ENCODE assay signal across 20 mouse cellular contexts in genomic region chr1:129106961-129107557, GRCm38 (mm10).
"Had no signal": no experiment of that assay in that cellular context is flagged by ENCODE, and none has a peak within 500 bp of the region (broad histone marks: within the 10 kb centered on the region; RNA-seq: fewer than 3 reads in every experiment).

No protein-coding gene starts in this region.

- H3K27me3 ChIP-seq: limb, embryonic 12.5 days; limb, embryonic 15.5 days; midbrain, embryonic 12.5 days; midbrain, embryonic 15.5 days; neural tube, embryonic 12.5 days; neural tube, embryonic 15.5 days had no signal

- H3K4me3 ChIP-seq: limb, embryonic 12.5 days; limb, embryonic 15.5 days; midbrain, embryonic 12.5 days; midbrain, embryonic 15.5 days; neural tube, embryonic 12.5 days; neural tube, embryonic 15.5 days had no signal

- H3K27ac ChIP-seq: limb, embryonic 12.5 days; limb, embryonic 15.5 days; liver, embryonic 14.5 days; macrophage; midbrain, embryonic 12.5 days; midbrain, embryonic 15.5 days; neural tube, embryonic 12.5 days; neural tube, embryonic 15.5 days; stomach, postnatal 0 days had no signal

- DNase-seq: kidney, postnatal 14 days; kidney, postnatal 4 days; left cerebral cortex, postnatal 4 days; liver, postnatal 0 days; lung, embryonic 14.5 days; right cerebral cortex, adult 18-20 months; right cerebral cortex, postnatal 14 days; right cerebral cortex, postnatal 4 days; thymus, adult 2 months; thymus, postnatal 14 days; thymus, postnatal 4 days had no signal

- H3K9me3 ChIP-seq: limb, embryonic 12.5 days; limb, embryonic 15.5 days; midbrain, embryonic 12.5 days; midbrain, embryonic 15.5 days; neural tube, embryonic 12.5 days; neural tube, embryonic 15.5 days had no signal

- H3K9ac ChIP-seq: limb, embryonic 12.5 days; limb, embryonic 15.5 days; liver, embryonic 14.5 days; liver, postnatal 0 days; lung, embryonic 14.5 days; midbrain, embryonic 12.5 days; midbrain, embryonic 15.5 days; neural tube, embryonic 12.5 days; neural tube, embryonic 15.5 days had no signal

- H3K36me3 ChIP-seq: limb, embryonic 12.5 days; limb, embryonic 15.5 days; midbrain, embryonic 12.5 days; midbrain, embryonic 15.5 days; neural tube, embryonic 12.5 days; neural tube, embryonic 15.5 days had no signal

- H3K4me1 ChIP-seq: limb, embryonic 12.5 days; limb, embryonic 15.5 days; midbrain, embryonic 12.5 days; midbrain, embryonic 15.5 days; neural tube, embryonic 12.5 days; neural tube, embryonic 15.5 days had no signal
